Mouse (Mus musculus): ENCODE measurements around the gene Mcfd2. TPM values are rescaled to one million over a fixed set of nuclear protein-coding genes. Genes with fewer than 3 reads are reported as not detected.

Gene Mcfd2
- total RNA-seq, 2 experiments from 2014 or later, result 56.0 to 62.6 TPM

DNA sequence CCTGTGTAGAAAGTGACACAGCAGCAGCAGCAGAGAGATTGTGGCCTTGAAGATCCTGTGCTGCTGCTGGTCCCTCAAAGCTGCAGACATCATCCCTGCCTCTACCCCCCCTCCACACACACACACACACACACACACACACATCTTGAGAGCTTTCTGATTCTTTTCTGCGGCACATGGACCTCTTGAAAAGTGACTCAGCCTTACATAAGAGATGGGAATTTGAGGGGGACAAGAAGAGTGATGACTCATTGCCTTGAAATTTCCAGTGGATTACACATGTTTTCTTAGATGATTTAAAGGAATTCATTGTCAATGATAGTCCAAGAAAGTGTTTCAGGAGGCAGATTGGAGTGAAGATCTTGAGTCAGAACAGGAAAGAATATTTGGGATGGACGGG lies 58.9 kb downstream of the Mcfd2 start:
- H3K27ac ChIP-seq, result no peak overlapping the region
- no peak for TF ChIP-seq CTCF (conservative IDR thresholded peaks at IDR 0.05)
- no peak for DNase-seq (ENCODE audit: low spot score in 2 of 2)
- no peak overlapping the region for H3K4me3 ChIP-seq

Other genes starting within 250 kb of the Mcfd2 start
- 10 to 100 TPM; 15.0 to 18.1 TPM for gene Pigf, start 240.5 kb downstream of the Mcfd2 start, total RNA-seq (2021)
- gene Cript, start 240.4 kb downstream of the Mcfd2 start, total RNA-seq (2021), result 10 to 100 TPM; 52.3 to 52.5 TPM
- 100 to 1,000 TPM; 106 to 111 TPM for gene Socs5, start 158.3 kb downstream of the Mcfd2 start, total RNA-seq (2021)
- gene Ttc7, start 17.0 kb upstream of the Mcfd2 start, total RNA-seq (2021), result 1 to 10 TPM; 7.0 to 8.6 TPM
- gene Stpg4, start 161.8 kb upstream of the Mcfd2 start, total RNA-seq (2021), result not detected
- 1,000 to 10,000 TPM; 2,133 to 2,202 TPM for gene Calm2, start 181.0 kb upstream of the Mcfd2 start, total RNA-seq (2021)